Mouse (Mus musculus) embryonic fibroblast, embryonic 13.5 days (primary cell): ENCODE measurements at regions not wholly inside any gene's neighbourhood (a gene's known extent, or its start where the extent isn't known, plus 50 kb on each side); places are given as distances from the start of the nearest gene placed in this dataset.

ENCODE experiments used
- CTCF ChIP-seq: IDR thresholded peaks from 2 replicates; pipeline ENCODE4 v1.5.1; 2011; ENCODE audit warnings: mild to moderate bottlenecking, control low read depth, low read length, moderate library complexity, borderline replicate concordance; ENCODE audit not compliant: insufficient read depth
- POLR2A ChIP-seq: IDR thresholded peaks from 2 replicates; pipeline ENCODE4 v1.6.1; 2011; ENCODE audit warnings: low read depth, mild to moderate bottlenecking, control low read depth, low read length, moderate library complexity

DNA sequence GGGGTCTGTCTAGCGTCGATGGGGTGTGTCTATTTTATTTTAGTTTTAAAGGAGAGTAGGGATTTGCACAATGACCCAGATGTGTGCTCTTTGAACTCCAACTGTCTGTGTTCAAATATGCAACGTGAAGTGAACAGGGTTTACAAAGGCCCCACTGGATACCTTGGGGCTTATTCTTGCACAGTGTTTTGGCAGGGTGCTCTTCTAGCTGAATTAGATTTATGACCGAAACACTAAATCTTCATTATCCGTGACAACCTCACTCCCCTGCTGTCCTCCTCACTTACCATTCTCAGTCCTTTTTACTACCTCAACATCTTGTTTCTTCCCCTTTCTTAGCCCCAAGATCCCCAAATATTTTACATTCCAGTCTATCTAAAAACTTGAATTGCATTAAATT is 151.3 kb upstream of the Rspo3 start:
- TF ChIP-seq POLR2A (no peak), CTCF (no peak)
